ENCODE assay signal across 8 mouse cellular contexts in genomic region chr1:185364183-185364540, GRCm38 (mm10). TPM values are rescaled to one million over a fixed set of nuclear protein-coding genes. Genes with fewer than 3 reads are reported as not detected.
DNase-seq lines count a peak whose midpoint lies in the region; ATAC-seq lines count a peak whose summit lies in the region.

No protein-coding gene starts in this region.

- H3K4me1 ChIP-seq in embryonic facial prominence, embryonic 11.5 days (ENCODE audit: control insufficient read depth, insufficient read depth, low read length): no peaks in the 10 kb centered on the region
- H3K4me1 ChIP-seq in hindbrain, embryonic 16.5 days (ENCODE audit: control insufficient read depth, insufficient read depth, low read depth, low read length): peaks cover 21% of the 10 kb centered on the region
- peaks cover 28% of the 10 kb centered on the region for H3K4me1 ChIP-seq in midbrain, embryonic 16.5 days (ENCODE audit: control insufficient read depth, insufficient read depth, low read length)

- peak overlapping the region; percentile 44 for H3K4me2 ChIP-seq in embryonic facial prominence, embryonic 11.5 days (ENCODE audit: low read depth, low read length)
- peak overlapping the region; percentile 81 for H3K4me2 ChIP-seq in hindbrain, embryonic 16.5 days (ENCODE audit: low read length)
- peak overlapping the region; percentile 76 for H3K4me2 ChIP-seq in midbrain, embryonic 16.5 days (ENCODE audit: low read length)

- peak overlapping the region; percentile 93 for H3K4me3 ChIP-seq in embryonic facial prominence, embryonic 11.5 days (ENCODE audit: low read depth, low read length)
- H3K4me3 ChIP-seq in hindbrain, embryonic 16.5 days (ENCODE audit: low read length): peak overlapping the region; percentile 99
- H3K4me3 ChIP-seq in midbrain, embryonic 16.5 days (ENCODE audit: low read depth, low read length): peak overlapping the region; percentile 96

- no peaks in the 10 kb centered on the region for H3K9me3 ChIP-seq in embryonic facial prominence, embryonic 11.5 days (replicated peaks; ENCODE audit: control insufficient read depth, low read length)
- no peaks in the 10 kb centered on the region for H3K9me3 ChIP-seq in hindbrain, embryonic 16.5 days (ENCODE audit: control insufficient read depth, low read length)
- H3K9me3 ChIP-seq in midbrain, embryonic 16.5 days (replicated peaks; ENCODE audit: control insufficient read depth, low read length, poor library complexity, severe bottlenecking): no peaks in the 10 kb centered on the region

- no peaks in the 10 kb centered on the region for H3K36me3 ChIP-seq in embryonic facial prominence, embryonic 11.5 days (replicated peaks; ENCODE audit: control insufficient read depth, insufficient read depth, low read depth, low read length)
- H3K36me3 ChIP-seq in hindbrain, embryonic 16.5 days (ENCODE audit: control insufficient read depth, insufficient read depth, low read length): 0 out of 2 replicates have a peak, but pooled peaks cover 3% of the 10 kb centered on the region
- H3K36me3 ChIP-seq in midbrain, embryonic 16.5 days (ENCODE audit: control insufficient read depth, insufficient read depth, low read length): peaks cover 3% of the 10 kb centered on the region; the same call in 1 of the 2 replicates

- peak; percentile 9 for DNase-seq in kidney, adult 9 months
- DNase-seq in kidney, postnatal 4 days: no peak
- DNase-seq in embryonic facial prominence, embryonic 11.5 days (ENCODE audit: low spot score): no peak
- no peak for DNase-seq in right cerebral cortex, postnatal 14 days
- DNase-seq in B cell, adult 2 months: no peak
- DNase-seq in spleen, postnatal 10 days (ENCODE audit: low spot score in 2 of 2): no peak

- H3K9ac ChIP-seq in embryonic facial prominence, embryonic 11.5 days (replicated peaks; ENCODE audit: low read length): peak overlapping the region; percentile 46; the same call in 1 of the 2 replicates
- peak overlapping the region; percentile 90 for H3K9ac ChIP-seq in hindbrain, embryonic 16.5 days (ENCODE audit: low read depth, low read length)
- H3K9ac ChIP-seq in midbrain, embryonic 16.5 days (ENCODE audit: low read depth, low read length): peak overlapping the region; percentile 86; the same call in 1 of the 2 replicates

- no peaks in the 10 kb centered on the region for H3K27me3 ChIP-seq in embryonic facial prominence, embryonic 11.5 days (ENCODE audit: control insufficient read depth, insufficient read depth, low read length)
- no peaks in the 10 kb centered on the region for H3K27me3 ChIP-seq in hindbrain, embryonic 16.5 days (replicated peaks; ENCODE audit: control insufficient read depth, insufficient read depth, low read length)
- H3K27me3 ChIP-seq in midbrain, embryonic 16.5 days (ENCODE audit: control insufficient read depth, insufficient read depth, low read depth, low read length): no peaks in the 10 kb centered on the region

- 50% methylated on average over 6 of the region's 6 CpGs for WGBS in embryonic facial prominence, embryonic 11.5 days
- 52% methylated on average over 6 of the region's 6 CpGs for WGBS in hindbrain, embryonic 16.5 days
- 34% methylated on average over 6 of the region's 6 CpGs for WGBS in midbrain, embryonic 16.5 days

- no peak overlapping the region for H3K27ac ChIP-seq in embryonic facial prominence, embryonic 11.5 days (replicated peaks; ENCODE audit: low read depth, low read length)
- H3K27ac ChIP-seq in hindbrain, embryonic 16.5 days (ENCODE audit: low read depth, low read length): no peak overlapping the region
- no peak overlapping the region for H3K27ac ChIP-seq in midbrain, embryonic 16.5 days (ENCODE audit: low read length)

- ATAC-seq in embryonic facial prominence, embryonic 11.5 days (replicated peaks; ENCODE audit: insufficient number of reproducible peaks, low FRiP score, low TSS enrichment, low read depth): no peak
- ATAC-seq in hindbrain, embryonic 16.5 days: no peak
- no peak for ATAC-seq in midbrain, embryonic 16.5 days

RNA-seq across cellular contexts. Expression of gene Eprs, which starts 1.3 kb away (rescaled TPM):
- polyA plus RNA-seq in embryonic facial prominence, embryonic 11.5 days (2014; fragmentation: Nextera tagmentation; extraction: Ambion mirVana): 154 and 158 TPM in 2 replicates
- 131 and 136 TPM in 2 replicates for polyA plus RNA-seq in hindbrain, embryonic 16.5 days (2015; fragmentation: Nextera tagmentation; extraction: Ambion mirVana)
- polyA plus RNA-seq in midbrain, embryonic 16.5 days (2015; fragmentation: Nextera tagmentation; extraction: Ambion mirVana): 128 and 143 TPM in 2 replicates

RNA-seq across cellular contexts. Expression of gene Bpnt1, which starts 32.2 kb away (rescaled TPM):
- polyA plus RNA-seq in embryonic facial prominence, embryonic 11.5 days (2014; fragmentation: Nextera tagmentation; extraction: Ambion mirVana): 16.5 and 19.9 TPM in 2 replicates
- polyA plus RNA-seq in hindbrain, embryonic 16.5 days (2015; fragmentation: Nextera tagmentation; extraction: Ambion mirVana): 59.2 and 61.5 TPM in 2 replicates
- polyA plus RNA-seq in midbrain, embryonic 16.5 days (2015; fragmentation: Nextera tagmentation; extraction: Ambion mirVana): 45.2 and 46.1 TPM in 2 replicates

RNA-seq across cellular contexts. Expression of gene Iars2, which starts 35.0 kb away (rescaled TPM):
- polyA plus RNA-seq in embryonic facial prominence, embryonic 11.5 days (2014; fragmentation: Nextera tagmentation; extraction: Ambion mirVana): 25.5 and 29.1 TPM in 2 replicates
- 18.6 and 19.6 TPM in 2 replicates for polyA plus RNA-seq in hindbrain, embryonic 16.5 days (2015; fragmentation: Nextera tagmentation; extraction: Ambion mirVana)
- polyA plus RNA-seq in midbrain, embryonic 16.5 days (2015; fragmentation: Nextera tagmentation; extraction: Ambion mirVana): 17.0 and 17.8 TPM in 2 replicates
